Mouse (Mus musculus) olfactory bulb, adult 2 months (tissue): ENCODE results near the gene Vstm4.

ENCODE experiments used
- CTCF ChIP-seq: fragments of 200-500 bp; IDR thresholded peaks from 2 replicates; pipeline ENCODE4 v1.5.1; 2012; ENCODE audit warnings: low read depth, mild to moderate bottlenecking, low read length, moderate library complexity; ENCODE audit not compliant: insufficient read depth
- POLR2A ChIP-seq: fragments of 200-500 bp; IDR thresholded peaks from 2 replicates; pipeline ENCODE4 v1.6.1; 2012; ENCODE audit warnings: mild to moderate bottlenecking, low read depth, low read length, moderate library complexity; ENCODE audit not compliant: insufficient read depth

DNA sequence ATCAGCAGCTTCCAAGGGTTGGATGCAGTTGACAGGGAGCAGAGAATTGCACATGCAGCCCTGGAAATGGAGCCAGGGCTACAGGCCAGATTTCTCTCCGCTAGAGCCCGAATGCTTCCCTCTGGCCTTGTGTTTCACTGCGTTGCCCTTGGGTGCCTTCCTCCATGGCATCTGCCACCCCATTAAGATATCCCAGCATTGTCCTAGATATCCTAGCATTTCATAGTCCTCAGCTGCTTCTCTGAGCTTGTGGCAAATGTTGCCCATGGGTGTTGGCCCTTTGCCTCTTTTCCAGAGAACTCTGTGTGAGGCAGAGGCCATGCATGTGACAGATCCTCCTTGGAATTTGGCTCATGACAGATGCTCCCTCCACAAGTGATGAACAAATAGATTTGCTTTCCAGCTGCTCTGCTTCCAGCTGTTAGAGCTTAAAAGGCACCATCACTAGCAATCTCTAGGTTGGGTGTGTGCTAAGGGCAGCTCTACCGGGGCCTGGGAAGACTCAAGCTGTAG lies 37.8 kb downstream of the Vstm4 start:
- TF ChIP-seq CTCF, result no peak
- TF ChIP-seq POLR2A, result no peak
